ENCODE assay signal across 18 mouse cellular contexts in the genomic region with DNA sequence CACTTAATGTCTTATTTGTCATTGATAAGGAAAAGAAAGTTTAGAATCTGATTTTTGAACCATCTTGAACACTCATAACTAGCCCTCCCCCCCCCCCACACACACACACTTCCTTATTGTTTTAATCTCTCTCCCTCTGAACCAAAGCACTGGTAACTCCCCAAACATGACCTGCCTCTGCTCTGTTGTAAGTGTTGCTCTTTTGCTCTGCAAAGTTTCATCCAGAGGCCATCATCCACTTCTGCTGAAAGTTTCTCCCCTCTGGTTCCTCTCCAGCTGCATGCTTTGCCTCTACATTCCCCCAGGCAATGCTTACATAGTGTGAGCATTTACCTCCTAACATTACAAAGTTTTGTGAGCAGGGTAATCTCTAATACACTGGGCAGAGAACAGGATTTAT.
DNase-seq lines count a peak whose midpoint lies in the region; ATAC-seq and TF ChIP-seq lines count a peak whose summit lies in the region.
"Had no signal": no experiment of that assay in that cellular context is flagged by ENCODE, and none has a peak within 500 bp of the region (broad histone marks: within the 10 kb centered on the region; RNA-seq: fewer than 3 reads in every experiment).

No protein-coding gene starts in this region.

- no peak for TF ChIP-seq CTCF in lung, postnatal 0 days (IDR thresholded peaks at IDR 0.05)

- TF ChIP-seq EP300 in lung, postnatal 0 days (IDR thresholded peaks at IDR 0.05) = no peak

- H3K4me2 ChIP-seq in heart, embryonic 13.5 days = no peak overlapping the region
- no peak overlapping the region for H3K4me2 ChIP-seq in lung, postnatal 0 days (replicated peaks; ENCODE audit: low read depth, low read length)
- peak overlapping the region; percentile 35; the same call in 1 of the 2 replicates for H3K4me2 ChIP-seq in embryonic facial prominence, embryonic 14.5 days (ENCODE audit: low read depth, low read length)
- H3K4me2 ChIP-seq in limb, embryonic 14.5 days (replicated peaks; ENCODE audit: low read depth, low read length, severe bottlenecking) = no peak overlapping the region

- no peak for TF ChIP-seq POLR2A in limb, embryonic 14.5 days (IDR thresholded peaks at IDR 0.05; ENCODE audit: borderline replicate concordance, extremely low read depth, insufficient read depth, insufficient read length)

- no peak for ATAC-seq in heart, embryonic 13.5 days (ENCODE audit: extremely low read depth, insufficient number of reproducible peaks, low FRiP score, low TSS enrichment)
- peak; percentile 40 for ATAC-seq in lung, postnatal 0 days
- peak; percentile 31; the same call in 1 of the 2 replicates for ATAC-seq in embryonic facial prominence, embryonic 14.5 days (ENCODE audit: low read depth)
- ATAC-seq in limb, embryonic 14.5 days (ENCODE audit: low FRiP score, low read depth) = no peak
- ATAC-seq: activated CD4-positive, CD25-positive, alpha-beta regulatory T cell, adult 4 months; hindbrain, postnatal 0 days; midbrain, embryonic 16.5 days; Patski had no signal

- no peak overlapping the region for H3K4me3 ChIP-seq in heart, embryonic 13.5 days
- H3K4me3 ChIP-seq in lung, postnatal 0 days (ENCODE audit: low read depth, low read length) = no peak overlapping the region
- H3K4me3 ChIP-seq in embryonic facial prominence, embryonic 14.5 days (ENCODE audit: low read depth, low read length) = no peak overlapping the region
- no peak overlapping the region for H3K4me3 ChIP-seq in limb, embryonic 14.5 days (replicated peaks; ENCODE audit: low read length)
- H3K4me3 ChIP-seq: erythroblast, embryonic 14.5 days had no signal

- peaks cover 10% of the 10 kb centered on the region for H3K4me1 ChIP-seq in heart, embryonic 13.5 days
- no peaks in the 10 kb centered on the region for H3K4me1 ChIP-seq in lung, postnatal 0 days (ENCODE audit: insufficient read depth, low read depth, low read length)
- H3K4me1 ChIP-seq in embryonic facial prominence, embryonic 14.5 days (ENCODE audit: control insufficient read depth, insufficient read depth, low read length) = peaks cover 41% of the 10 kb centered on the region
- H3K4me1 ChIP-seq in limb, embryonic 14.5 days (ENCODE audit: control insufficient read depth, insufficient read depth, low read length) = peaks cover 14% of the 10 kb centered on the region; the same call in 1 of the 2 replicates

- no peaks in the 10 kb centered on the region for H3K27me3 ChIP-seq in heart, embryonic 13.5 days (replicated peaks)
- H3K27me3 ChIP-seq in lung, postnatal 0 days (replicated peaks; ENCODE audit: insufficient read depth, low read length) = 0 out of 2 replicates have a peak, but pooled peaks cover 7% of the 10 kb centered on the region
- no peaks in the 10 kb centered on the region for H3K27me3 ChIP-seq in embryonic facial prominence, embryonic 14.5 days (replicated peaks; ENCODE audit: control insufficient read depth, insufficient read depth, low read length)
- no peaks in the 10 kb centered on the region for H3K27me3 ChIP-seq in limb, embryonic 14.5 days (ENCODE audit: control insufficient read depth, insufficient read depth, low read length)
- H3K27me3 ChIP-seq: Patski had no signal

- no peaks in the 10 kb centered on the region for H3K9me3 ChIP-seq in heart, embryonic 13.5 days
- H3K9me3 ChIP-seq in lung, postnatal 0 days (ENCODE audit: low read length) = no peaks in the 10 kb centered on the region
- no peaks in the 10 kb centered on the region for H3K9me3 ChIP-seq in embryonic facial prominence, embryonic 14.5 days (ENCODE audit: control insufficient read depth, low read length)
- no peaks in the 10 kb centered on the region for H3K9me3 ChIP-seq in limb, embryonic 14.5 days (ENCODE audit: control insufficient read depth, low read length)

- peak overlapping the region; percentile 40; the same call in 1 of the 2 replicates for H3K27ac ChIP-seq in heart, embryonic 13.5 days (replicated peaks)
- no peak overlapping the region for H3K27ac ChIP-seq in lung, postnatal 0 days (ENCODE audit: low read length)
- peak overlapping the region; percentile 93 for H3K27ac ChIP-seq in embryonic facial prominence, embryonic 14.5 days (replicated peaks; ENCODE audit: low read depth, low read length)
- H3K27ac ChIP-seq in limb, embryonic 14.5 days (replicated peaks; ENCODE audit: low read depth, low read length) = peak overlapping the region; percentile 70
- H3K27ac ChIP-seq: hindbrain, postnatal 0 days had no signal

- H3K36me3 ChIP-seq in heart, embryonic 13.5 days = no peaks in the 10 kb centered on the region
- no peaks in the 10 kb centered on the region for H3K36me3 ChIP-seq in lung, postnatal 0 days (ENCODE audit: insufficient read depth, low read length)
- H3K36me3 ChIP-seq in embryonic facial prominence, embryonic 14.5 days (ENCODE audit: control insufficient read depth, insufficient read depth, low read length) = no peaks in the 10 kb centered on the region
- no peaks in the 10 kb centered on the region for H3K36me3 ChIP-seq in limb, embryonic 14.5 days (ENCODE audit: control insufficient read depth, insufficient read depth, low read length)

- no peak for DNase-seq in heart, adult 18-20 months
- no peak for DNase-seq in lung, postnatal 0 days (ENCODE audit: low spot score)
- DNase-seq in lung, postnatal 4 days = no peak
- peak; percentile 81 for DNase-seq in embryonic facial prominence, embryonic 14.5 days (ENCODE audit: low spot score)
- peak; percentile 17 for DNase-seq in limb, embryonic 14.5 days (ENCODE audit: low spot score)
- no peak for DNase-seq in spleen, postnatal 10 days (ENCODE audit: low spot score in 2 of 2)
- DNase-seq in yolk sac, embryonic 10.5 days (ENCODE audit: low spot score) = no peak
- DNase-seq: cerebellum, adult 2 months; gastrocnemius, postnatal 10 days; heart, postnatal 14 days; left cerebral cortex, postnatal 4 days; thymus, postnatal 25 days had no signal

- H3K9ac ChIP-seq in heart, embryonic 13.5 days = no peak overlapping the region
- no peak overlapping the region for H3K9ac ChIP-seq in lung, postnatal 0 days (replicated peaks; ENCODE audit: low read depth)
- H3K9ac ChIP-seq in embryonic facial prominence, embryonic 14.5 days (ENCODE audit: low read depth, low read length) = no peak overlapping the region
- no peak overlapping the region for H3K9ac ChIP-seq in limb, embryonic 14.5 days (ENCODE audit: low read depth, low read length, severe bottlenecking)

Comparison
In these comparisons a context has a peak if more than half of its experiments do, and no peak if none do; other contexts are left out.
1. ATAC-seq: peak in lung, postnatal 0 days (single experiment) and embryonic facial prominence, embryonic 14.5 days (single experiment); none in heart, embryonic 13.5 days (single experiment) and limb, embryonic 14.5 days (single experiment).
2. DNase-seq: peak in embryonic facial prominence, embryonic 14.5 days (single experiment) and limb, embryonic 14.5 days (single experiment); none in heart, adult 18-20 months (0 of 2), lung, postnatal 0 days (single experiment), lung, postnatal 4 days (0 of 2), spleen, postnatal 10 days (0 of 2) and yolk sac, embryonic 10.5 days (single experiment).